Mouse (Mus musculus) urinary bladder, adult 2 months (tissue): ENCODE data around the gene Defb35. TPM values are rescaled to one million over a fixed set of nuclear protein-coding genes. Genes with fewer than 3 reads are reported as not detected.
"Not testable (repeated sequence)": the region's sequence is repeated elsewhere in the genome, so short reads cannot be mapped to it uniquely, and the experiment has no call there.

Source experiments
- DNase-seq: peaks from one replicate; pipeline ENCODE4 v3.0.0; 2022; ENCODE audit warnings: low spot score
- polyA plus RNA-seq: library from polyadenylated mRNA; depleted of rRNA; stranded (reverse); fragments of >200 nt; gene quantifications from 2 replicates; pipeline ENCODE4 v1.2.3, GENCODE M21; 2012; rRNA removed

Defb35 gene
- polyA plus RNA-seq, result not detected in 2 replicates

DNA sequence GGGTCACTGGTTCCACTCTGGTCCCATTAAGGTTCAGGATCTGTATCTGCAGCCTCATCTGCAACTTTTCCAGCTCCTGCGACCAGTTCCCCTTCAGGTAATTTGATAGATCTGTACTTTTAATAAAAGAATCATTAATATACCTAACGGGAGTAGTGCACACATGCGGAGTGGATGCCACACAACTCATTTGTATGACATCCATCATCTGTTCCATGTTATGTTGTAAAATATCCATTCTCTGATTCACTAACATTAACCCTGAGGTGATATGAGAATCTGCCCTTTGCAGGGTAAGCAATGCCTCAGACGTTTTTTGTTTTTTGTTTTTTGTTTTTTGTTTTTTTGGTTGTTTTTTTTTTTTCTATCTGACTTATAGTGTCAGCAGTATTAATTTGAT, at the start of gene Defb35:
Gene Defb35 (plus strand): TSS at position 301 of the 400 bp plus-strand sequence.
- not testable (repeated sequence) for DNase-seq

DNA sequence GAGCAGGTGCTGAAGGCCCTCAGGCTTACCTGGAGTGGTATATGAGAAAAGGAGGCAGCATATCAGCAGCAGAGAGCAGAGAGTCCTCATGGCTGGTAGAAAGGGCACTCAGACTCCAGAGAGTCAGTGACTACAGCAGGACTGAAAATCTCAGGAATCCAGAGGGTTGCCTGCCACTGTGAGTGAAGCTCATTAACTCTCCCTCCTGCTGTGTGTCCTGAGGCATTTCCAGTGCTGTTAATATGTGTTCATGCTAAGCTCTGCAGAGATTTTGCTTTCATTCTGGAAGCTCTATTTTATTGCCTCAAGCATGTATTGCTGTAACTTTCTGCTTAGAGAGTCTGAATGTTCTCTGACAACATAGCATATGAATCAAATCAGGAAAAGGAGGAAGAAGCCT, 31.9 kb upstream of the Defb35 start, which contains the start of gene Defb11:
Gene Defb11 (minus strand): TSS at position 123 of the 400 bp plus-strand sequence.
- not testable (repeated sequence) for DNase-seq

DNA sequence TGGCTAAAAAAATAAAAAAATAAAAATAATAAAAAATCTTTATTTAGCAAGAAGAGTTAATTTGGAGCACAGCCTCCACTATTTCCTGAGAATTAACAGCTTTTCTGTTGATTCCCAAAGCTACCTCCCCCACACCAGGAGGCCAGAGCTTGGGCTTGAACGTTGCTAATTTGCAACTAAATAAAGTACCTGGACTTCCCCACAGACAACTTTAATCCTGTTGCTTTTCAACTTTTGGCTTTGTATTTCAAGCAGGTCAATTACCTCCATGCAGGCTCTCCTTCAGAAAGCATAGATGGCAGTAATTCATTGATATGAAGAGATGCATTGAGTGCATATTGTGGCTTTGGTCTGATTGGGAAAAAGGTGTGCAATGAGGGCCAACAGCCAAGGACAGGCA, 26.2 kb upstream of the Defb35 start:
- DNase-seq, result no peak

DNA sequence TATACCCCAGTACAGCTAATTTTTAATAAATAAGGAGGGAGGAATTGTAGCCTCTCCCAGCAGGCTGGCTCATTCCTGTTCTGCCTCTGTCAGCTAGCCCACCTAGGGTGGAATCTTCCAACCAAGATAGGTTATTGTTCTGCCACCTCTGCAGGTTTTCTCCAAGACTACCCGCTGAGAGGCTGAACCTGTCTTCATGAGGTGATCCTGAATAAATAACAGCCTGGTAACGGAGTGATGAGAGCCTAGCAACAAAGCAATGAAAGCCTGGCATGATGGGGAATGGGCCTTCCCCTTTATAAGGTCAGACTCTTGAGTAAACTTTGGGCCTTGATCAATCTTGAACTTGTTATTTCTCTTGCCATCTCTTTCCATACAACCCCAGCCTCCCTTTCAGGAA, 25.6 kb upstream of the Defb35 start:
- DNase-seq, result no peak

DNA sequence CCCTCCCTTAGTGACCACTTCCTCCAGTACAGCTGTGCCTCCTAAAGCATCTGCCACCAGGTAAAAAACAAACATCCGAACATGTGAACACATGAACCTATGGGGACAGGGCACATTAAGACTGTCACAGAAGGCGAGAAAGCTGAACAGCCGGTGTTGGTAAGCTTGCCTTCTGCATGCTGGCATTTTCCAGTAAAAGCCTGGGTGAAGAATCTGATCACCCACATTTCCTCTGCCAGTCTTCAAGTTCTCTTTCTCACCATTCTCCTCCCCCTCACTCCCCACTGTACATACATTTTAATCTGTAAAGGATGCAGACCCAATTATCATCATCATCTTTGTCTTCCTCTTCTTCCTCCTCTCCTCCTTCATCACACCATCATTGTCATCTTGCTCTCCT, 22.5 kb upstream of the Defb35 start:
- no peak for DNase-seq

DNA sequence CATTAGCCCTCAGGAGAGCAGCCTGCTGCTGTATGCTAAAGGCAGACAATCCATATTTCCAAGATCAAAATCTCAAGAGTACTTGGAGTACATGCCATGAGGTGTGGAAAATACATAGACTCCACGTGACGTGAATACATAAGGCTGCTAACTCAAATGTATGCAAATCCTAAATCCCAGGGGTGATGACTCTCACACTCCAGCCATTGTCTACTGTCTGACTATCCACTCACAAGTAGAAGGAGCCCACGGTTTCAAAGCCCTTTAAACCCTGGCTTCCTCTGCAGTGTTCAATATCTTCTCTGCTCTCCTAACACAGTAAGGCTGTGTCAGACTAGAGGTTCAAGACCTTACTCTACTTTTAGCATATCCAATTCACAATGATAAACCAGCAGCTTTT, 7.4 kb upstream of the Defb35 start:
- not testable (repeated sequence) for DNase-seq

DNA sequence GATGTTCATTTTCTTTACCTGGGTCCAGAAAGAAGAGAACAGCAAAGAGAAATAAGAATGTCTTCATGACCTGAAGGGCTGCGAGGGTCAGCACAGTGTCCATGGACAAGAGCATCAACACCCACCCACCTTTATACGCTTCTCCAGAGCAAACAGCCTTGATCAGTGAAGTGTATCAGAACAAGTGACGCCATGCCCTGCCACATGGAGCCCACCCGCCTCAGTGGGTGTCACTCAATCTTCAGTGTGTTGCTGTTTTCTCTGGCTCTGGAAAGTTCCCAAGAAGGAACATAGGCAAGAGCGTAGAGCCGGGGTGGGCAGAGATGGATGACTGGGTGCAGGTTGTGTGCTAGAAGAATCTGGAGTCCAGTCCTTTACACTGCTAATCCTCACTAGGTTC, 5.5 kb upstream of the Defb35 start, which contains the start of gene Defb15:
Gene Defb15 (minus strand): TSS at position 101 of the 400 bp plus-strand sequence.
- no peak for DNase-seq

DNA sequence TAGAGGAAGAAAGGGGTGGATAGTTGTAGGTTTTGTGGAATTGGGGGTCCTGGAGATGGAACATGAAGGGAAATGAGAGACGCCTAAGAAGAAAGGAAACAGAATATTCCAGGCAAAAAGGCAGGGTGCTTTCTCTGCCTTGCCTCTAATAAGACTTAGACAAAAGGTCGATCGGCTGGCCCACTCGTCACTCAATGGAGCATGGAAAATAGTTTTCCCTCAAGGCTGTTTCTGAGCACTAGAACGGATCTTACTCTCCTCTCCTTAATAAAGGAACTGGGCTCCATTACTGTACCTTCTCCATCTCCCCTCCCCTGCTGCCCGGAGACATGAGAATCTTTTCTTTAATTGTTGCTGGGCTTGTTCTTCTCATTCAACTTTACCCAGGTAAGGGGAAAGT, 8.3 kb downstream of the Defb35 start, which contains the start of gene Defb13:
Gene Defb13 (plus strand): TSS at position 301 of the 400 bp plus-strand sequence.
- DNase-seq, result no peak

DNA sequence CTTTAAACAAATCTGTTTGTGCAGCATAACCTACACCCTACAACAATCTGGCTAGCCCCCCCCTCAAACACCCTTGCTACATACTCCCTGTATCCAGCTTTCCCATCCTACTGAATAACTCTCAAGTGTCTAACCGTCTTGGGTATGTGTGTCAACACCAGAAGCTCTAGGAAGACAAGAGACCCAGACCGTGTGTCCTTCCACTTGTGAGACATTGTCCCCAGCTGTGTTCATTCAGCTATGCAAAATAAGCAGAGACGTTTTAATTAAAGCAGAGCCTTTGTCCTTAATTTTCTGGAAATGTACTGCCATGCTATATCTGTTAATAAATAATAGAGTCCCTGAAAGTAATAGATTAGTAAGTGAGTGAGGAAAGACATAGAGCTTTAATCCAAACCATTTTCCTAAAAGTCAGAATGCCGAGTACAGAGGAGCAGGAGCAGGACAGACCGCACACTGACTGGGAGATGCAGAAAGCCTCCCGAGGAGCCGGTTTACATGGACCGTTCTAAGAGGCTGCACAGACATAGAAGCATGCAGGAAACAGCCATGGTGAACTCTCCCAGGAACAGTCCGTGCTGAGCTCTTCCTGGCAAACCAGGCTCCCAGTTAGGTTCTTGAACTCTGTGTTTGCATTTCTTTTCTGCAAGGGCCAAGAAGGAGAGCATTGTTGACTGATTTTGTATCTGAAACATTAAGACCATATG, 9.3 kb downstream of the Defb35 start:
- DNase-seq, result no peak

DNA sequence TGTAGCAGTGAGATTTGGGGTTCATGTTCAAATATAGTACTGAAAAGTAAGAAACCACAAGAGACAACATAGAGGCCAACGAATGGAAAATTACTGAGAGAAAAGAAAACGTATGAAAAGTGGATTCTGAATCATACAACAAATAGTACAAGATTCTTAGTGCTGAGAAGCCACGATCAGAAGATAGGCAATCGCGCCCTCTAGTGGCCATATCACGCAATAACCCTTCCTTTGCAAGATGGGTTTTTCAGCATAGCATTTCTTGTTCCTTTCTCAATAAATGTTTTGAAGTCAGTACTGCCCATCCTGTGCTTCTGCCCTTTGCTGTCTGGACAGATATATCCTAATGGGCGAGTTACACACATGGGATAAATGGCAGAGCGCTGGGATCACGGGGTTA, 17.2 kb downstream of the Defb35 start:
- DNase-seq, result no peak

DNA sequence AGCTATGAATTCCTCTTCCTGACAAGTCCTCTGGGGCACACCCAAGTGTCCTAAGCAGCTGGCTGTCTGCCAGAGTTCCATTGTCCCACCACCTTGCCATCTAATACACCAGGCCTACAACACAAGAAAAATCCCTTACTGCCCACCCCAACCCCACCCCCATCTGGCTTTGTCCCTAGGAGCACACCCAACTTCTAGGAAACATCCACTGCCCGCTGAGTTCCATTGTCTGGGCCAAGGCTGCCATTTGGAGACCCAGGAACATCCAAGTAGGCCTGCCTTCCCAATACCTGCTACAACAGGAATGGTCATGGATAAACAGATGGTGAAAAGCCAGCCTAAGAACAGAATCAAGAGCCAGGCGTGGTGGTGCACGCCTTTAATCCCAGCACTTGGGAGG, 18.2 kb downstream of the Defb35 start:
- no peak for DNase-seq

DNA sequence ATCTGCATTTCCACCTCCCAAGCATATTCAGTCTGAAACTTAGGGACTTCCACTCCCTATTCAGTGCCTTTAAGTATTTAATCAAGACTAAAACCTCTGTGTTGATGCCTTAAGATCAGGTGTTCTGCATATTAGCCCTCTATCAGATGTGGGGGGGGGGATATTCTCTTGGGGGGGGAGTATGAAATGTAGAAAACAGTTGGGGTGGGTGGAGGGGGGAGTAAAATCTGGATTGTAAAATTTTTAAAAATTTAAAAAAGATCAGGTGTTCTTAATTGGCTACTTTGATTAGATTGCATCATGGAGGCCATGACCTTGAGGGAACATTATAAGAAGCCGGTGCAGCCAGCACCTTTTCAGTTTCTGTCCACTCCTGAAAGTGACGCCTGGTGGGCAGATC, 20.3 kb downstream of the Defb35 start, which contains the start of gene Fam90a1a:
Gene Fam90a1a (plus strand): TSS at position 301 of the 400 bp plus-strand sequence.
- DNase-seq, result no peak

DNA sequence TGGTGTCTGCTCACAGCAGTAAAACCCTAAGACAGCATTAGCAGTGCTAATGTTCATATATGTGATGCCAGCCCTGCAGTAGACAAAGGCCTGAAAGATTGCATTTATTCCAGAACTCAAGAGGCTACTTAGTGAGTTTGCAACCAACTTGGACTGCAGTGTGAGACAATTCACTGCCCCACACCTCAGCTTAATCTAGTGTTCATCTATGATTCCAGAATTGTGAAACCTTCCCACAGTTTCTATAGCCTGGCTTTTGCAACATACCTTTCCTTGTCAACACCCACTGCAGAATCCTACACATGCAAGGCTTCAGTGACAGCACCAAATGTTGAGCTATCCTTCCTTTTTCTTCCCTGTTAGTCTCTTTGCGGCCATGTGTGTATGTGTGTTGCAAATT, 28.5 kb downstream of the Defb35 start:
- no peak for DNase-seq

DNA sequence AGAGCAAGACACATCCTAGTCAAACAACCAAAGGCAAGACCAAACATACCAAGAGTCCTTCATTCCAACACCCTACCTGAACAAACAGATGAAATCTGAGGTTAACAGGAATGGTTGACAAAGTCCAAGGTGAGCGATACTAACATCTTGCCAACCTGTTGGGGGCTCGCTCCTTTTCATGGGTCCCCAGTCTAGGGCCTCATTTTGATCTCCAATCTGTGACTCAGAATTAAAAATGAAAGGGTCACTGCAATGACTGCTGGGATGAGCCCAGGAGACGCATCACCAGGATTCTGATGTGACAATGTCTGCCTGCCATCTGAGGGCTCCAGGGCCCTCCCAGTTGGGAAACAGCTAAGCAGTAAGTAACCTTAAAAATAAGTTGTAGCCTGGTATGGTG, 31.3 kb downstream of the Defb35 start, which contains the start of gene Ccdc70:
Gene Ccdc70 (plus strand): TSS at position 301 of the 400 bp plus-strand sequence.
- DNase-seq, result no peak

DNA sequence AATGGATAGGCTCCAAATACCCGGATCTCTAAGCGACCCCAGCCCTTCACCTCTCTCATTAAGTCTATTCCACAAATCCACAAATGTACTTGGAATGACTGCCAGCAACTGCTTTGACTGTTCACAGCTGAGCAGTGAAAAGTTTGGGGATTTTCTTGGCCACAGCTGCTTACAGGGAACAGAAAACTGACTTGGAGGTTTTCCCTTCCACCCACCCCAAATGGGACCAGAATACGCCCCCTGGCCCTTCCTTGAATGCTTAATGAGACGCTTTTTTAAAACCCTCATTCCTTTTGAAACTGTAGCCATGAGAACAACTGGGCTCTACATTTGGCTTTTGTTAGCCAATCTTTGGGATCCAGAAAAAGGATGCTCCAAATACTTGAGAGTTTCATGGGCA, 40.0 kb downstream of the Defb35 start:
- DNase-seq, result no peak

DNA sequence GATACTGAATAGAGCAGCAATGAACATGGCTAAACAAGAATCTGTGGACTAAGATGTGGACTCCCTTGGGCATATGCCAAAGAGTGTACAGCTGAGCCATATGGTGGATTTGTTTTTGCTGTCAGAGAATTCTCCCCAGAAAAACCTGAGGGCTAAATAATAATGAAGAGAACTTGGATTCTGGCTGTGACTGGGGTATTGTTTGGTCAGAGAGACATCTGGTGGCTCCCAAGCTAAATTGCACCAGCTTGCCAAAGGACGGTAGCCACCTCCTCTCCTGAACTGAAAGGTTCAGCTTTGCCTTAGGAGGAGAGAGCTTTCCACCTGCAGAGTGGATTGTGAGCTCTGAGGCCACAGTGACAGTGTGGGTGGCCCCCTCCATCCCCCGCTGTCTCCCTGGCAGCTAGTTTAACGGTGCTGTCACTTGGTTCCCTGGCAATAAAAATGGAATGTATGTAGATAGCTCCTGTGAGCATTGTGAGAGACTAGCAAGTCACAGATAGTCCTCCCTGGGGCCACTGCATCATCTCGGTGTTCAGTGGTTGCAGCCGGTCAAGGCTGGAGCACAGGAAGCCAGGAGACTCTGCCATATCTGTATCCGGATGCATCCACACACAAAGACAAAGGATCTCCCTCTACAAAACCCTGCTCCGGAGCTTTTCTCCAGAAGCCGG, 43.6 kb downstream of the Defb35 start:
- no peak for DNase-seq

Other genes starting within 250 kb of the Defb35 start
- not detected in 2 replicates for gene AY761184, start 234.7 kb upstream of the Defb35 start, polyA plus RNA-seq
- gene Defa24, start 203.9 kb upstream of the Defb35 start, polyA plus RNA-seq, result not detected in 2 replicates
- gene Defb50, start 114.8 kb upstream of the Defb35 start, polyA plus RNA-seq, result 0.48 TPM in 1 of 2 replicates, not detected in the other
- gene Defb2, start 98.4 kb upstream of the Defb35 start, polyA plus RNA-seq, result not detected in 2 replicates
- not detected in 2 replicates for gene Defb10, start 79.5 kb upstream of the Defb35 start, polyA plus RNA-seq
- gene Defb9, start 52.9 kb upstream of the Defb35 start, polyA plus RNA-seq, result not detected in 2 replicates
- not detected in 2 replicates for gene Defb11, start 31.9 kb upstream of the Defb35 start, polyA plus RNA-seq
- not detected in 2 replicates for gene Defb15, start 5.6 kb upstream of the Defb35 start, polyA plus RNA-seq
- gene Defb13, start 8.4 kb downstream of the Defb35 start, polyA plus RNA-seq, result not detected in 2 replicates
- gene Fam90a1a, start 20.4 kb downstream of the Defb35 start, polyA plus RNA-seq, result not detected in 2 replicates
- gene Ccdc70, start 31.4 kb downstream of the Defb35 start, polyA plus RNA-seq, result not detected in 2 replicates
- 0.88 and 0.93 TPM in 2 replicates for gene Atp7b, start 122.0 kb downstream of the Defb35 start, polyA plus RNA-seq
- 10.6 and 11.6 TPM in 2 replicates for gene Alg11, start 122.4 kb downstream of the Defb35 start, polyA plus RNA-seq
- gene Nek5, start 186.7 kb downstream of the Defb35 start, polyA plus RNA-seq, result 3.6 and 4.7 TPM in 2 replicates
- gene Nek3, start 228.1 kb downstream of the Defb35 start, polyA plus RNA-seq, result 10.1 and 10.2 TPM in 2 replicates
- gene Ckap2, start 247.5 kb downstream of the Defb35 start, polyA plus RNA-seq, result 4.7 and 5.1 TPM in 2 replicates